Mouse (Mus musculus) intestine, embryonic 16.5 days (tissue): ENCODE measurements around the gene Cpne8. TPM values are rescaled to one million over a fixed set of nuclear protein-coding genes. Genes with fewer than 3 reads are reported as not detected.
"Not testable (repeated sequence)": the region's sequence is repeated elsewhere in the genome, so short reads cannot be mapped to it uniquely, and the experiment has no call there.

Source experiments
- ATAC-seq: fragments of 200-750 bp; cut with Nextera tagmentation; 2 replicates; pipeline ENCODE4 v1.8.0; 2017; ENCODE audit warnings: moderate TSS enrichment, moderate library complexity
- H3K27ac ChIP-seq: fragments of 300-500 bp; sonication (generic); 2 replicates; pipeline ENCODE4 v1.5.1; 2014; ENCODE audit warnings: mild to moderate bottlenecking, low read length
- H3K27me3 ChIP-seq: fragments of 300-500 bp; sonication (generic); replicated peaks from 2 replicates; pipeline ENCODE4 v1.6.1; 2014; ENCODE audit warnings: low read length, control low read depth, mixed read lengths; ENCODE audit not compliant: control insufficient read depth, insufficient read depth
- H3K36me3 ChIP-seq: fragments of 300-500 bp; sonication (generic); 2 replicates; pipeline ENCODE4 v1.6.1; 2014; ENCODE audit warnings: low read length, control low read depth; ENCODE audit not compliant: control insufficient read depth, insufficient read depth
- H3K4me1 ChIP-seq: fragments of 300-500 bp; sonication (generic); 2 replicates; pipeline ENCODE4 v1.6.1; 2014; ENCODE audit warnings: low read length, control low read depth, mixed read lengths; ENCODE audit not compliant: control insufficient read depth, insufficient read depth
- H3K4me2 ChIP-seq: fragments of 300-500 bp; sonication (generic); 2 replicates; pipeline ENCODE4 v1.6.1; 2014; ENCODE audit warnings: low read depth, low read length, control low read depth
- H3K4me3 ChIP-seq: fragments of 300-500 bp; sonication (generic); 2 replicates; pipeline ENCODE4 v1.5.1; 2014; ENCODE audit warnings: mild to moderate bottlenecking, low read length
- H3K9ac ChIP-seq: fragments of 300-500 bp; sonication (generic); 2 replicates; pipeline ENCODE4 v1.6.1; 2014; ENCODE audit warnings: low read depth, low read length
- H3K9me3 ChIP-seq: fragments of 300-500 bp; sonication (generic); 2 replicates; pipeline ENCODE4 v1.6.1; 2016; ENCODE audit warnings: low read length, control low read depth; ENCODE audit not compliant: control insufficient read depth
- WGBS: fragments of 180-500 bp; shearing (Covaris S2); extraction: QIAGEN DNeasy Blood & Tissue Kit; methylation state at CpG from one replicate; pipeline ENCODE4 v1.1.7; 2014; 5-methylcytosine and 5-hydroxymethylcytosine counted together
- polyA plus RNA-seq: library from polyadenylated mRNA; unstranded; fragments of >200 nt; fragmentation: Nextera tagmentation; extraction: Ambion mirVana; gene quantifications from 2 replicates; pipeline ENCODE4 v1.2.1, GENCODE M21; 2015

Cpne8 gene
- polyA plus RNA-seq, 1 experiment from 2014 or later: 51.3 TPM

GRCm38 (mm10) chr15:90624201-90624600 is 55.0 kb downstream of the Cpne8 start:
- Histone ChIP-seq H3K9ac (no peak overlapping the region), H3K27me3 (no peaks in the 10 kb centered on the region), H3K4me2 (no peak overlapping the region), H3K36me3 (no peaks in the 10 kb centered on the region), H3K4me3 (no peak overlapping the region), H3K27ac (no peak overlapping the region), H3K4me1 (no peaks in the 10 kb centered on the region), H3K9me3 (no peaks in the 10 kb centered on the region)
- ATAC-seq: no peak
- 57% methylated on average over 5 of the region's 5 CpGs for WGBS

GRCm38 (mm10) chr15:90622005-90622404 is 57.2 kb downstream of the Cpne8 start:
- WGBS: 44% methylated on average over 3 of the region's 3 CpGs
- H3K9ac ChIP-seq: no peak overlapping the region
- H3K27me3 ChIP-seq: no peaks in the 10 kb centered on the region
- H3K36me3 ChIP-seq: no peaks in the 10 kb centered on the region
- no peak overlapping the region for H3K27ac ChIP-seq
- H3K9me3 ChIP-seq: no peaks in the 10 kb centered on the region
- H3K4me3 ChIP-seq: no peak overlapping the region
- H3K4me2 ChIP-seq: no peak overlapping the region
- ATAC-seq: peak; percentile 89
- H3K4me1 ChIP-seq: no peaks in the 10 kb centered on the region

GRCm38 (mm10) chr15:90619736-90620135 is 59.5 kb downstream of the Cpne8 start:
- WGBS: 65% methylated on average over 4 of the region's 4 CpGs

GRCm38 (mm10) chr15:90616116-90616798 is 63.0 kb downstream of the Cpne8 start:
- 46% methylated on average over 8 of the region's 8 CpGs for WGBS
- Histone ChIP-seq H3K27me3 (no peaks in the 10 kb centered on the region), H3K4me3 (no peak overlapping the region), H3K9me3 (no peaks in the 10 kb centered on the region), H3K27ac (no peak overlapping the region), H3K4me1 (0 out of 2 replicates have a peak, but pooled peaks cover 2% of the 10 kb centered on the region), H3K36me3 (no peaks in the 10 kb centered on the region), H3K4me2 (no peak overlapping the region), H3K9ac (no peak overlapping the region)
- peak; percentile 46; the same call in 1 of the 2 replicates for ATAC-seq

More at GRCm38 (mm10) chr15:90619736-90620135, 59.5 kb downstream of the Cpne8 start:
- Histone ChIP-seq H3K4me2 (no peak overlapping the region), H3K9ac (no peak overlapping the region), H3K9me3 (no peaks in the 10 kb centered on the region), H3K4me3 (no peak overlapping the region), H3K27me3 (no peaks in the 10 kb centered on the region), H3K4me1 (0 out of 2 replicates have a peak, but pooled peaks cover 2% of the 10 kb centered on the region), H3K36me3 (no peaks in the 10 kb centered on the region), H3K27ac (no peak overlapping the region)
- no peak for ATAC-seq

- not testable (repeated sequence) for H3K9me3 ChIP-seq, ATAC-seq, H3K4me3 ChIP-seq, H3K4me2 ChIP-seq, H3K27me3 ChIP-seq, H3K4me1 ChIP-seq, H3K36me3 ChIP-seq, H3K9ac ChIP-seq, H3K27ac ChIP-seq
- WGBS: 79% methylated on average over 4 of the region's 4 CpGs
Measured at GRCm38 (mm10) chr15:90610767-90611166, 68.5 kb downstream of the Cpne8 start.

GRCm38 (mm10) chr15:90609836-90610415 is 69.3 kb downstream of the Cpne8 start:
- no peak overlapping the region for H3K9ac ChIP-seq
- no peaks in the 10 kb centered on the region for H3K27me3 ChIP-seq
- H3K4me1 ChIP-seq: no peaks in the 10 kb centered on the region
- no peak overlapping the region for H3K27ac ChIP-seq
- H3K36me3 ChIP-seq: no peaks in the 10 kb centered on the region
- no peaks in the 10 kb centered on the region for H3K9me3 ChIP-seq
- ATAC-seq: no peak
- H3K4me3 ChIP-seq: no peak overlapping the region
- no peak overlapping the region for H3K4me2 ChIP-seq
- WGBS: 42% methylated on average over 4 of the region's 4 CpGs

- Histone ChIP-seq H3K4me3 (no peak overlapping the region), H3K27me3 (no peaks in the 10 kb centered on the region), H3K9me3 (no peaks in the 10 kb centered on the region), H3K4me1 (no peaks in the 10 kb centered on the region), H3K36me3 (no peaks in the 10 kb centered on the region), H3K4me2 (no peak overlapping the region), H3K27ac (no peak overlapping the region), H3K9ac (no peak overlapping the region)
- no peak for ATAC-seq
- WGBS: 76% methylated on average over 3 of the region's 3 CpGs
Measured at GRCm38 (mm10) chr15:90608368-90608767, 70.9 kb downstream of the Cpne8 start.

- WGBS: 82% methylated on average over 3 of the region's 3 CpGs
- Histone ChIP-seq H3K4me3 (no peak overlapping the region), H3K4me2 (no peak overlapping the region), H3K36me3 (no peaks in the 10 kb centered on the region), H3K27ac (no peak overlapping the region), H3K27me3 (no peaks in the 10 kb centered on the region), H3K4me1 (no peaks in the 10 kb centered on the region), H3K9ac (no peak overlapping the region), H3K9me3 (no peaks in the 10 kb centered on the region)
- ATAC-seq: no peak
Measured at GRCm38 (mm10) chr15:90607181-90607580, 72.1 kb downstream of the Cpne8 start.

GRCm38 (mm10) chr15:90603676-90604075 is 75.6 kb downstream of the Cpne8 start:
- Histone ChIP-seq H3K4me1 (no peaks in the 10 kb centered on the region), H3K27me3 (no peaks in the 10 kb centered on the region), H3K36me3 (no peaks in the 10 kb centered on the region), H3K9ac (no peak overlapping the region), H3K9me3 (no peaks in the 10 kb centered on the region), H3K4me2 (no peak overlapping the region), H3K27ac (no peak overlapping the region), H3K4me3 (no peak overlapping the region)
- 84% methylated on average over 5 of the region's 5 CpGs for whole genome bisulfite sequencing
- ATAC-seq: no peak
